Mouse (Mus musculus): ENCODE data around the gene Adamts3. TPM values are rescaled to one million over a fixed set of nuclear protein-coding genes. Genes with fewer than 3 reads are reported as not detected.

The Adamts3 gene
- total and polyA plus RNA-seq, 3 experiments: 11.4 to 15.7 TPM; not detected in 1

DNA sequence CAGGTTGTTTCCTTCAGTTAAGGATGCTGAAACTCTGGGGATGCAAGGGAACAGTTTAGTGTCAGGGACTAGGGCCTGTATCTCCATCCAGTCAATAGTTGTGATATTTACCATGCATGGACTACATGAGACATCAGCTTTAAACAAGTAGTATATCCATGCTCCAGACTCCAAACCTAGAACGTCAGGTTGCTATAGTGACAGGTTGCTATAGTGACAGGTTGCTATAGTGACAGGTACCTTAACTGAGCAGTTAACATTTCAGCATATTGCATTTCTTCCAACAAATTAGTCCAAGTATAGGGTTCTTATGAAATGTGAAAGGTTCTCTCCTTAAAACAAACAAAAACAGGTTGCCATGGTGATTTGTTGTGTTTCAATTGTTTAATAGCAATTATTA lies 36.6 kb downstream of the Adamts3 start:
- no peaks in the 10 kb centered on the region for H3K79me2 ChIP-seq (ENCODE audit: control insufficient read depth, insufficient read depth, low read length, poor library complexity)
- H3K27me3 ChIP-seq (ENCODE audit: control insufficient read depth in 1 of 2, insufficient read depth in 2 of 2, low read length in 2 of 2): no peaks in the 10 kb centered on the region
- H3K9me3 ChIP-seq (replicated peaks; ENCODE audit: insufficient read depth, low read length): no peaks in the 10 kb centered on the region
- H3K27ac ChIP-seq (ENCODE audit: control insufficient read depth, low read depth, low read length): no peak overlapping the region
- no peak for DNase-seq (ENCODE audit: low read depth, low spot score)
- TF ChIP-seq ZKSCAN1 (IDR thresholded peaks at IDR 0.05; ENCODE audit: low read depth, low read length): no peak
- TF ChIP-seq ETS1 (IDR thresholded peaks at IDR 0.05; ENCODE audit: low read depth, low read length): no peak
- no peak for TF ChIP-seq JUND (IDR thresholded peaks at IDR 0.05; ENCODE audit: low read depth, low read length)
- TF ChIP-seq GATA1 (IDR thresholded peaks at IDR 0.05; ENCODE audit: low read depth, low read length): no peak
- no peak for TF ChIP-seq GABPA (IDR thresholded peaks at IDR 0.05; ENCODE audit: low read depth, low read length)
- TF ChIP-seq ELF1 (IDR thresholded peaks at IDR 0.05; ENCODE audit: low read depth, low read length): no peak
- TF ChIP-seq EP300 (IDR thresholded peaks at IDR 0.05; ENCODE audit: low read depth in 1 of 2, low read length in 2 of 2): no peak
- TF ChIP-seq MYC (IDR thresholded peaks at IDR 0.05; ENCODE audit: low read depth, low read length): no peak
- TF ChIP-seq E2F4 (IDR thresholded peaks at IDR 0.05; ENCODE audit: borderline replicate concordance, low read depth, low read length): no peak
- no peak for TF ChIP-seq HCFC1 (IDR thresholded peaks at IDR 0.05; ENCODE audit: low read depth, low read length)
- no peak for TF ChIP-seq RCOR1 (IDR thresholded peaks at IDR 0.05; ENCODE audit: low read depth, low read length)
- TF ChIP-seq CTCF (IDR thresholded peaks at IDR 0.05 in 2 of 3, conservative IDR thresholded peaks at IDR 0.05 in 1 of 3; ENCODE audit: control insufficient read depth in 1 of 3, insufficient read depth in 1 of 3, low read depth in 2 of 3, low read length in 3 of 3, poor library complexity in 1 of 3, severe bottlenecking in 1 of 3): no peak
- TF ChIP-seq MXI1 (IDR thresholded peaks at IDR 0.05; ENCODE audit: low read depth, low read length): no peak
- TF ChIP-seq BHLHE40 (IDR thresholded peaks at IDR 0.05; ENCODE audit: borderline replicate concordance, low read depth, low read length): no peak
- no peak for TF ChIP-seq UBTF (IDR thresholded peaks at IDR 0.05; ENCODE audit: borderline replicate concordance, insufficient read depth, low read depth, low read length)
- no peak overlapping the region for H3K4me3 ChIP-seq (ENCODE audit: control insufficient read depth in 1 of 2, insufficient read depth in 1 of 2, low read depth in 2 of 2, low read length in 2 of 2)
- H3K36me3 ChIP-seq (ENCODE audit: control insufficient read depth in 1 of 2, insufficient read depth in 2 of 2, low read length in 2 of 2): peaks cover 0 to 2% of the 10 kb centered on the region in 2 experiments; a peak in 2 of 4 replicates
- 0 out of 4 replicates have a peak, but pooled peaks cover 0 to 5% of the 10 kb centered on the region in 2 experiments for H3K4me1 ChIP-seq (ENCODE audit: control insufficient read depth in 1 of 2, insufficient read depth in 2 of 2, low read length in 2 of 2)
- H3K9ac ChIP-seq (ENCODE audit: control insufficient read depth, low read depth, low read length, poor library complexity, severe bottlenecking): no peak overlapping the region

DNA sequence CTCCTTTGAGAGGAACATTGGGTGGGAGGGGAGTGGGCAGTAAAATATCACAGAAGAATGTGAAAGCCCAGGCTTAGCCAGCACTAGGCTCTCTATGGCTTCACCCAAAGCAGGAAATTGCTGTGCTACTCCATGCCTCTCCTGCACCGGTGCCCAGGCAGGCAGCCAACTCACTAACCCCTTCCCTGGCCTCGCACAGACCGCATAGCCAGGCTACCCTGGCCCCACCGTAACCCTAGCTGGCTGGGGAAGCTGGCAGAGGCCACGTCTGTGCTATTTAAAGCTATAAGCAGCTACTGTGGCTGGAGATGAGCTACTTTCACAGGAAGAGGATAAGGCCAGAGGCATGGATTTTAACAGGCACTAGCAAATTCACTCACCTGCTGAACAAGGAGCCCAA lies 38.8 kb downstream of the Adamts3 start:
- no peak overlapping the region for H3K9ac ChIP-seq (ENCODE audit: control insufficient read depth, low read depth, low read length, poor library complexity, severe bottlenecking)
- no peaks in the 10 kb centered on the region for H3K79me2 ChIP-seq (ENCODE audit: control insufficient read depth, insufficient read depth, low read length, poor library complexity)
- H3K27ac ChIP-seq (ENCODE audit: control insufficient read depth, low read depth, low read length): no peak overlapping the region
- peak; percentile 14 for DNase-seq (ENCODE audit: low read depth, low spot score)
- H3K36me3 ChIP-seq (ENCODE audit: control insufficient read depth in 1 of 2, insufficient read depth in 2 of 2, low read length in 2 of 2): peaks cover 0 to 2% of the 10 kb centered on the region in 2 experiments; a peak in 2 of 4 replicates
- H3K4me3 ChIP-seq (ENCODE audit: control insufficient read depth in 1 of 2, insufficient read depth in 1 of 2, low read depth in 2 of 2, low read length in 2 of 2): no peak overlapping the region
- H3K9me3 ChIP-seq (replicated peaks; ENCODE audit: insufficient read depth, low read length): no peaks in the 10 kb centered on the region
- 0 out of 4 replicates have a peak, but pooled peaks cover 0 to 5% of the 10 kb centered on the region in 2 experiments for H3K4me1 ChIP-seq (ENCODE audit: control insufficient read depth in 1 of 2, insufficient read depth in 2 of 2, low read length in 2 of 2)
- no peak for TF ChIP-seq TAL1 (IDR thresholded peaks at IDR 0.05; ENCODE audit: low read length)
- no peak for TF ChIP-seq MYC (IDR thresholded peaks at IDR 0.05; ENCODE audit: low read depth, low read length)
- no peaks in the 10 kb centered on the region for H3K27me3 ChIP-seq (ENCODE audit: control insufficient read depth in 1 of 2, insufficient read depth in 2 of 2, low read length in 2 of 2)

Data from MEL (cell line).